Mouse (Mus musculus): ENCODE data around the gene Nudt9. TPM values are rescaled to one million over a fixed set of nuclear protein-coding genes. Genes with fewer than 3 reads are reported as not detected.
A peak's percentile ranks its signal among the peaks of the same experiment; 100 is the strongest.

The Nudt9 gene
- polyA plus RNA-seq, 1 experiment from 2014 or later, result 62.8 TPM

DNA sequence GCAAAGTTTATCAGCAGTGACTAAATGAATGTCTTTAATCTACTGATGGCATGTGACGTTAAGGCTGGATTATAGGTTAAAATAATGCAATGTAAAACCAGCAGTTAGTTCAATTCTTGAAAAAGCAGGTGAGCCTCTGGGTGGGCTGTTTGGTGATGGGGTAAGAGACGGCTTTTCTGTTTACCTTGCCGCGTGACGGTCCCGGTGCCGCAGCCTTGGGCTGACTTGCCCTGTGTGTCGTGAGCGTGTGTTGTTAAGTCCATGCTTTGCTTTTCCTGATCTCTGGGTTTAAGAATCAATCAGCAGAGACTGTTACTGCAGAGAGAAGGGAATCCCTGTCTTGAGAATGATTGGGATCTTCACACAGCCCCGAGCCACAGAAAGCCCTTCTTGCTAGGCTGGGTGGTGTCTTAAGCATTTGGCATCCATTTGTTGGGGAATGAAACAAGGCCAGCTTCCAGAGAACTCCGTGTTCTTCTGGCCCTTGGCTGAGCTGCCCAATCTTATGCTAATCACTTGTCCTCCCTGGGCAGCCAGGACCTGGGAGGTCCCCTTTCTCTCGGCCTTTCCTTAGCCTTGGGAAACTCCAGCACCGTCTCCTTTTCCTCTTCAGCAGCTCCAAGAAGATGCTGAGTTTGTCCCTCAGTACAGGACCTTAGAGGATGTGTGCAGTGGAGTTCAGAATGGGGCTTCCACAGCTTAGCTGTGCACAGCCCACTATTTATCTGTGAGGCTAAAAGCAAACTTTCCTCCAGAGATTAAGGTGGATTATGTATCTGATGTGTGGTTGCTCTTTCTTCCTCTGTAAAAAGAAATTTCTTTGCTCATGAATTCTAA is 16.0 kb downstream of the Nudt9 start:
- no peaks in the 10 kb centered on the region for H3K4me1 ChIP-seq
- H3K4me3 ChIP-seq (replicated peaks), result no peak overlapping the region
- ATAC-seq (ENCODE audit: insufficient read depth, low FRiP score, low read depth), result no peak
- no peak overlapping the region for H3K4me2 ChIP-seq
- H3K9me3 ChIP-seq, result no peaks in the 10 kb centered on the region
- no peaks in the 10 kb centered on the region for H3K27me3 ChIP-seq (replicated peaks)
- no peak overlapping the region for H3K27ac ChIP-seq
- WGBS, result 82% methylated on average over 13 of the region's 13 CpGs
- H3K36me3 ChIP-seq, result peaks cover 18% of the 10 kb centered on the region
- no peak overlapping the region for H3K9ac ChIP-seq

DNA sequence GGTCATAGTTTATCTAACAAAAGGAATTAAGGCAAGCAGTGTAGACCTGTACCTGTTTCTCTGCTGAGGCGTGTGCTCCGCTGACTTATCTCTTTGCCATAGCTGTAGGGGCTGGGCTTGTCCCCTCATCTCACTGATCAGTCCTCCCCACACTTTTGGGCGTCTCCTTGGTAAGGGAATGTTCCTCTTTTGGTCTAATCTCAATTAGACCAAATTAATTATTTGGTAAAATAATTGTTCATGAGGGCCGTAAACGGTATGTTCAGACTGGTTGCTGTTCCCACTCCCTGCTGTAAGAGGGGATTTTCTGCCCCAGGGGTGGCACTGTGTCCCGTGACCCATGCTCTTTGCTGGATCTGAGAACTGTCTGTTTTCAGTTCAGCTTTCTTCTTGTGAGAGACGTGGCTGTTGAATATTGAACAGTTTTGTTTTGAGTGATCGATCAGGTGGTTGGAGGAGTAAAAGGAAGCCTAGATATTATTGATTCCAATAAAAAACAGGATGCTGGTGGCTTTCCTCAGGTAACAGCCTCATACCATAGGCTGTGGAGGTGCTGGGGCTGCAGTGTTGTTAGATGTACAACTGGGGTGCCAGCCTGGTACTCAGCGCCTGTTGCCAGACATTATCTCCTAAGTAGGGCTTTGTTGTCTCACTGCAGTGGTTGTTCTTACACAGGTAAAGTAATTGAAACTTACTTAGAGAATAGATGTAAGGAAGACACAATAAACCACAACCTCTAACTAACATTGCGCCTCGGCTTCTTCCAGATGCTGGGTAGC is 16.9 kb downstream of the Nudt9 start:
- Histone ChIP-seq H3K4me2 (no peak overlapping the region), H3K9ac (no peak overlapping the region), H3K9me3 (no peaks in the 10 kb centered on the region), H3K4me1 (no peaks in the 10 kb centered on the region), H3K4me3 (replicated peaks) (no peak overlapping the region), H3K27ac (no peak overlapping the region), H3K27me3 (replicated peaks) (no peaks in the 10 kb centered on the region), H3K36me3 (peaks cover 18% of the 10 kb centered on the region)
- ATAC-seq (ENCODE audit: insufficient read depth, low FRiP score, low read depth), result peak; percentile 93
- WGBS, result 83% methylated on average over 11 of the region's 11 CpGs

DNA sequence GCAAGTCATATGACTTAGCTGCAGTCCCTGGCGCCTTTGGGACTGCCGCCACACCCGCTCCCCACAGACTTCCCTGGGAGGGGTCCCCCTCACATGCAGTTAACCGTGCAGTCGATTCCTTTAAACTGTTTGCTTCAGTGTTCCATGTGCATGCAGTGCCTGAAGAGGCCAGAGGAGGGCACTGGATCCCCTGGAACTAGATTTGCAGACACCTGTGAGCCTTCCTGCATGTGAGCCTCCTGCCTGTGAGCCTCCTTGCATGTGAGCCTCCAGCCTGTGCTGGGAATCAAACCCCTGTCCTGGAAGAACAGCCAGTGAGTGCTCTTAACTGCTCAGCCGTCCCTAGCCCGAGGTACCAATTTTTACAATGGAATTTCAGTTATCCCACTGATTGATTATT is 22.6 kb downstream of the Nudt9 start:
- Histone ChIP-seq H3K9ac (no peak overlapping the region), H3K36me3 (peaks cover 4% of the 10 kb centered on the region; the same call in 1 of the 2 replicates), H3K27me3 (replicated peaks) (no peaks in the 10 kb centered on the region), H3K4me1 (peaks cover 4% of the 10 kb centered on the region; the same call in 1 of the 2 replicates), H3K4me3 (replicated peaks) (no peak overlapping the region), H3K9me3 (no peaks in the 10 kb centered on the region), H3K4me2 (no peak overlapping the region), H3K27ac (no peak overlapping the region)
- no peak for ATAC-seq (ENCODE audit: insufficient read depth, low FRiP score, low read depth)
- WGBS, result 89% methylated on average over 7 of the region's 7 CpGs

DNA sequence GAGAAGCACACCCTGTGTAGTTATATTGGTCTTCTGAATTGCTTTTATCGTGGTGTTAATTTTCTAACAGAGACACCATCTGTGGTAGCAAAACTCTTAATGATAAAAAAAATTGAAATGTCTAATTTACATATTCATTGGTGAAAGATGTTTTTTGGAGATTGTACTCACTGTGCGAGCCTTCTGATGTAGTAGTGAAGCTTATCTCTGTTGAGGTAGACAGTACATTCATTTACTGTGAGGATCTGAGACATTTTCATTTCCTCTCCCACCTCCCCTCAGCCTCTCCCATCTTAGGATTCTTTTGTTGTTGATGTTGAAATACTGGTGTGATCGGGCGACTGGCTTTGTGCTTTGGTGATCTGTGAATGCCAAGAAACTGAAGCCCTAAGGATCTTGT is 24.9 kb downstream of the Nudt9 start:
- Histone ChIP-seq H3K27me3 (replicated peaks) (no peaks in the 10 kb centered on the region), H3K4me1 (peaks cover 4% of the 10 kb centered on the region; the same call in 1 of the 2 replicates), H3K27ac (no peak overlapping the region), H3K36me3 (no peaks in the 10 kb centered on the region), H3K4me3 (replicated peaks) (no peak overlapping the region), H3K9ac (no peak overlapping the region), H3K9me3 (no peaks in the 10 kb centered on the region), H3K4me2 (no peak overlapping the region)
- no peak for ATAC-seq (ENCODE audit: insufficient read depth, low FRiP score, low read depth)
- WGBS, result 74% methylated on average over 4 of the region's 4 CpGs

DNA sequence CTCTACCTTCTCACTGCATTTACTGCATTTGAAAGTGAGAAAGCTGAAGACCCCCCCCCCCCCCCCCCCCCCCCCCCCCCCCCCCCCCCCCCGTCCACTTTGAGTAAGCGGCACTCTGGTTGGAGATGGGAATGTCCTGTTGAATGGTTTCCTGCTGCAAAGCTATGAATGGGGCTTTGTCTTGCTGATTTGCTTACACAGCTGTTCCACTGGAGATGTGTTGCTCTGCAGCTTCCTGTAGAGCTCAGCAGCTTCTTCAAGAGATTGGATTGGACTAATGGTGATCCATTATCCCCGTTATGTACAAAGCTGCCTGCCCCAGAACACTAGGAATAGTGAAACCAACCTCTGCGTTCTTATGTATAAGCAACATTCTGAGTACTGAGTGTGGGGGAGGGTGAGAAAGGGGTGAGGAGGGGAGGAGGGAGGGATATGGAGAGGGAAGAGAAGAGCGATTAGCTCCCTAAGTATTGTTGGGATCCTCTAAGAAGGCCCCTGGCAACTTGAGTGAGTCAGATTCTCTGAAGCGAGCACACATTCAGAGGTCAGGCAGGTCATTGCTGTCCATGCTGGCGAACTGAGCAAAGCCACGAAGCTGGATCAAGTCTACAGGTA is 26.3 kb downstream of the Nudt9 start:
- 0 out of 2 replicates have a peak overlapping the region, but pooled peaks have one; percentile 10 for H3K4me2 ChIP-seq
- ATAC-seq (ENCODE audit: insufficient read depth, low FRiP score, low read depth), result peak; percentile 89
- 22% methylated on average over 7 of the region's 8 CpGs for WGBS
- peak overlapping the region; percentile 21; the same call in 1 of the 2 replicates for H3K27ac ChIP-seq
- peaks cover 7% of the 10 kb centered on the region; the same call in 1 of the 2 replicates for H3K4me1 ChIP-seq
- H3K9me3 ChIP-seq, result no peaks in the 10 kb centered on the region
- no peaks in the 10 kb centered on the region for H3K27me3 ChIP-seq (replicated peaks)
- H3K9ac ChIP-seq, result no peak overlapping the region
- H3K36me3 ChIP-seq, result no peaks in the 10 kb centered on the region
- no peak overlapping the region for H3K4me3 ChIP-seq (replicated peaks)

DNA sequence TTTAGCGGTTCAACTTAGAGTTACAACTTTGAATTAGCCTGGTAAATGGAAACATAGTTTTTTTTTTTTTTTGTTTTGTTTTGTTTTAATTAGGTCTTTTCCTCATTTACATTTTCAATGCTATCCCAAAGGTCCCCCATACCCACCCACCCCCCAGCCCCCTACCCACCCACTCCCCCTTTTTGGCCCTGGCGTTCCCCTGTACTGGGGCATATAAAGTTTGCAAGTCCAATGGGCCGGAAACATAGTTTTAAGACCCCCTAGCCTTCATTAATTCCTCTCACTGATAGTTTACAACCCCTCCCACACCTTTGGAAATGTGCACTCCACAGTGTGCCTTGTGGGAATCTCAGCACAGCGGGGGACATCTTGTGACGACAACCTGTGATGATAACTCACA is 27.5 kb downstream of the Nudt9 start:
- Histone ChIP-seq H3K27ac (no peak overlapping the region), H3K27me3 (replicated peaks) (no peaks in the 10 kb centered on the region), H3K4me2 (no peak overlapping the region), H3K9ac (no peak overlapping the region), H3K4me3 (replicated peaks) (no peak overlapping the region), H3K9me3 (no peaks in the 10 kb centered on the region), H3K4me1 (peaks cover 7% of the 10 kb centered on the region; the same call in 1 of the 2 replicates), H3K36me3 (no peaks in the 10 kb centered on the region)
- WGBS, result 88% methylated on average over 5 of the region's 5 CpGs
- peak; percentile 87 for ATAC-seq (ENCODE audit: insufficient read depth, low FRiP score, low read depth)

DNA sequence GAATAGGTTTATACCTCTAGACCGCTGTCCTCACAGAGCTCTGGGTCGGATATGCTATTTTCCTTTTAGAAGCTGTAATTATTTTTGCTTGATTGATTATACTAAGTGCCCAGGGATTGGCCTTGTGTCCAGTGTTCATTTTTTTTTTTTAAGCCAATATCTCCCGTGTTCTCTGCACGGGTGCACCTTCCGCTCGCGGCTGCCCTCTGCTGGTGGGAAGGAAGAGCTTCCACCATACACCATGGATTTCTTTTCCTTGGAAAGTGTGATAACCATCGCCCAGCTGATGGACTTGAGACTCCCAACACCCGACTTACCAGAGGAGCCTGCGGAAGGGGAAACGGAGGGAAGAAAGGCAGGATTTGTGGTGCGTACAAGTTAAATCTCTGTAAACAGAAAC is 28.3 kb downstream of the Nudt9 start:
- H3K4me1 ChIP-seq, result peaks cover 7% of the 10 kb centered on the region; the same call in 1 of the 2 replicates
- H3K4me3 ChIP-seq (replicated peaks), result no peak overlapping the region
- ATAC-seq (ENCODE audit: insufficient read depth, low FRiP score, low read depth), result no peak
- no peak overlapping the region for H3K27ac ChIP-seq
- 20% methylated on average over 12 of the region's 12 CpGs for WGBS
- H3K9ac ChIP-seq, result no peak overlapping the region
- peak overlapping the region; percentile 38; the same call in 1 of the 2 replicates for H3K4me2 ChIP-seq
- H3K27me3 ChIP-seq (replicated peaks), result no peaks in the 10 kb centered on the region
- H3K9me3 ChIP-seq, result no peaks in the 10 kb centered on the region
- H3K36me3 ChIP-seq, result no peaks in the 10 kb centered on the region

DNA sequence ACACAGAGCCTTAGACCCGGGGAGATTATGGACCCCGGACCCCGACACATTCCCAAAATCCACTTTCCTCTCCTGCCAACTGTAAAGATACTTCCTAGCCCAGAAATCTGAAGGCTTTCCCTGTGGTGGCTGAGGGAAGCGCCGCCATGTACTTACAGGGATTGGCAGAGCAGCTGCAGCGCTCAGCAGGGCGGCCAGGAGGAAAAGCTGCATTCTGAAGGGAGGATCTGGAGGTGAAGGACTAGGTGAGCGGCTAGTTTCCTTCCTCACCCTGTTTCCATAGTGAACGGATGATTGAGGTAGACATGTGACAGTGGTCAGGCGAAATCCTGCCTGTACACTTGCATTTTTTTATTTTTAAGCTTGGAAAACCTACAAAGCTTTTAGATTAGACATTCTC is 30.3 kb downstream of the Nudt9 start:
- WGBS, result 29% methylated on average over 10 of the region's 10 CpGs
- no peak for ATAC-seq (ENCODE audit: insufficient read depth, low FRiP score, low read depth)
- Histone ChIP-seq H3K9ac (no peak overlapping the region), H3K9me3 (no peaks in the 10 kb centered on the region), H3K27me3 (replicated peaks) (no peaks in the 10 kb centered on the region), H3K4me3 (replicated peaks) (no peak overlapping the region), H3K4me2 (no peak overlapping the region), H3K27ac (no peak overlapping the region), H3K4me1 (peaks cover 7% of the 10 kb centered on the region; the same call in 1 of the 2 replicates), H3K36me3 (no peaks in the 10 kb centered on the region)

DNA sequence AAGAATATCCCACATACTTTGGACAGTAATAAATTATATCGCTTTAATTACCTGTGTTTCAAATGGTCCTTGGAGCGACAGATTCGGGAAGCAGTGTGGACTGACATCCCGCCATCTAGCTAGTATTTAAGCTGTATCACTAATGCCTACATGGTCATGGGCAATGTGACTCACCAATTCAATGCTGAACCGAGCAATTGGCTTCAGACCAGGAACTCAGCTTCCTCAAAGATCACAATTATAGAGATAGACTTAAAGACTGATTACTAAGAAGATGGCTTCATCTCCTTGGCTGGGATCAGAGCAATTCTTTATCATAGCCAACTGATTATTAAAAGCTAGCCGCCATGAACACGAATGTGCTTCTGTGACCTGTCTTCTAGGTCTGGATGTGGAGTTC is 31.4 kb downstream of the Nudt9 start, which contains the start of gene Gm17660:
Gene Gm17660, minus strand, starts transcription at position 101 of the 400 bp plus-strand sequence.
- Histone ChIP-seq H3K4me2 (no peak within 1 kb of the TSS), H3K4me3 (replicated peaks) (no peak within 1 kb of the TSS), H3K4me1 (peaks cover 5% of the 10 kb centered on the region; the same call in 1 of the 2 replicates), H3K9ac (no peak within 1 kb of the TSS), H3K27ac (no peak within 1 kb of the TSS), H3K36me3 (no peaks in the 10 kb centered on the region; the same call in 1 of the 2 replicates), H3K27me3 (replicated peaks) (no peaks in the 10 kb centered on the region), H3K9me3 (no peaks in the 10 kb centered on the region)
- WGBS, result 93% methylated on average over 7 of the region's 7 CpGs
- no peak for ATAC-seq (ENCODE audit: insufficient read depth, low FRiP score, low read depth)

DNA sequence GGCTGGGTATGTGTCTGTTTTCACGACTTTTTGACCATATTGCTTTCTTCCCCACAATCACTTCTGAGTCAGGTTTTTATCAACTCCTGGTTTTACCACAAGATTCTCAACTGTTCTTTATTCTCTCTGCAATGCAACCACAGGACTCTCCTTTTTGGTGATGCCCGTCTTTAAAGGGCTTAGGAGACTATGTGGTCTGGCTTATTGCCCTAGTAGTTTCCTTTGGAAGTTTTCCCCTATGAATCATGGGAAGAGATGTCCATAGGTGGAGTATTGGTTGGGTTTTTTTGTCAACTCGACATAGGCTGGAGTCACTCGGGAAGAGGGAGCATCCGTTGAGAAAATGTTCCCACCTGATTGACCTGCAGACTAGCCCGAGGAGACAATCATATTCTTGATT is 34.6 kb downstream of the Nudt9 start:
- no peaks in the 10 kb centered on the region for H3K9me3 ChIP-seq
- H3K36me3 ChIP-seq, result no peaks in the 10 kb centered on the region; the same call in 1 of the 2 replicates
- 81% methylated on average over 6 of the region's 6 CpGs for WGBS

DNA sequence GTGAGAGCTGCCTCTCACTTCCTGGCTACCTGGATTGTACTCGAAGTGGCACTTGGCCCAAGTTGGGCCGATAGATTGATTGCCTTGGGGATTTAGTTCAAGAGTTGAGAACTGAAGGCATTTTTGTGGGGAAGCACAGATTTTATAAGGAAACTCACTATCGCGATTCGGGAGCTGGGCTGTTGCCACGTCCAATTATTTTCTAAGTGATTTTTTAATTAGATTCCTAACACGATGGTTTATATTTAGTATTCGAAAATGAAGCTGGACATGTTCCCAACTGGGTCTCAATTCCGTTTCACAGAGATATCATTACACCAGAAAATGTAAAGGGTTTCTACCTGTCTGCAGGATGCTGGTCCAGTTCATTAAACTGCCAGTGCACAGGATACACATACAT is 39.3 kb downstream of the Nudt9 start:
- H3K9me3 ChIP-seq, result no peaks in the 10 kb centered on the region
- no peak for ATAC-seq (ENCODE audit: insufficient read depth, low FRiP score, low read depth)
- WGBS, result 89% methylated on average over 9 of the region's 9 CpGs
- H3K4me3 ChIP-seq (replicated peaks), result no peak overlapping the region
- no peaks in the 10 kb centered on the region for H3K4me1 ChIP-seq
- peaks cover 11% of the 10 kb centered on the region for H3K36me3 ChIP-seq
- no peak overlapping the region for H3K4me2 ChIP-seq
- H3K27ac ChIP-seq, result no peak overlapping the region
- no peaks in the 10 kb centered on the region for H3K27me3 ChIP-seq (replicated peaks)
- no peak overlapping the region for H3K9ac ChIP-seq

More for the DNA sequence above, 34.6 kb downstream of the Nudt9 start:
- no peak overlapping the region for H3K4me3 ChIP-seq (replicated peaks)
- no peaks in the 10 kb centered on the region for H3K27me3 ChIP-seq (replicated peaks)
- 0 out of 2 replicates have a peak, but pooled peaks cover 3% of the 10 kb centered on the region for H3K4me1 ChIP-seq
- H3K4me2 ChIP-seq, result no peak overlapping the region
- no peak overlapping the region for H3K27ac ChIP-seq
- ATAC-seq (ENCODE audit: insufficient read depth, low FRiP score, low read depth), result no peak
- no peak overlapping the region for H3K9ac ChIP-seq
